Mouse (Mus musculus) CH12.LX (cell line): ENCODE results near the gene Cdk2ap2.
"Not testable (repeated sequence)": the region's sequence is repeated elsewhere in the genome, so short reads cannot be mapped to it uniquely, and the experiment has no call there.

Experiments used
- CTCF ChIP-seq, 2 experiments: IDR thresholded peaks in 1 of 2; conservative IDR thresholded peaks in 1 of 2; 2 replicates each; pipeline ENCODE4 v1.5.1; 2011 to 2012; ENCODE audit warnings: low read depth in 2 of 2, low read length in 2 of 2, improper control_type of control experiment in 1 of 2, inconsistent platforms in 1 of 2, mild to moderate bottlenecking in 1 of 2, moderate library complexity in 1 of 2
- RCOR1 ChIP-seq: conservative IDR thresholded peaks from 2 replicates; pipeline ENCODE4 v1.6.1; 2012; ENCODE audit warnings: low read depth, mild to moderate bottlenecking, inconsistent platforms, low read length, improper control_type of control experiment
- SIN3A ChIP-seq: IDR thresholded peaks from 2 replicates; pipeline ENCODE4 v1.6.1; 2012; ENCODE audit warnings: low read length, improper control_type of control experiment, inconsistent platforms

- not testable (repeated sequence) for TF ChIP-seq CTCF (conservative IDR thresholded peaks at IDR 0.05 in 1 of 2, IDR thresholded peaks at IDR 0.05 in 1 of 2; ENCODE audit: low read depth in 2 of 2, low read length in 2 of 2); SIN3A; RCOR1
Observed at GRCm38 (mm10) chr19:4125268-4125667, 28.3 kb downstream of the Cdk2ap2 start.
